ENCODE assay signal across 11 mouse cellular contexts in the genomic region with DNA sequence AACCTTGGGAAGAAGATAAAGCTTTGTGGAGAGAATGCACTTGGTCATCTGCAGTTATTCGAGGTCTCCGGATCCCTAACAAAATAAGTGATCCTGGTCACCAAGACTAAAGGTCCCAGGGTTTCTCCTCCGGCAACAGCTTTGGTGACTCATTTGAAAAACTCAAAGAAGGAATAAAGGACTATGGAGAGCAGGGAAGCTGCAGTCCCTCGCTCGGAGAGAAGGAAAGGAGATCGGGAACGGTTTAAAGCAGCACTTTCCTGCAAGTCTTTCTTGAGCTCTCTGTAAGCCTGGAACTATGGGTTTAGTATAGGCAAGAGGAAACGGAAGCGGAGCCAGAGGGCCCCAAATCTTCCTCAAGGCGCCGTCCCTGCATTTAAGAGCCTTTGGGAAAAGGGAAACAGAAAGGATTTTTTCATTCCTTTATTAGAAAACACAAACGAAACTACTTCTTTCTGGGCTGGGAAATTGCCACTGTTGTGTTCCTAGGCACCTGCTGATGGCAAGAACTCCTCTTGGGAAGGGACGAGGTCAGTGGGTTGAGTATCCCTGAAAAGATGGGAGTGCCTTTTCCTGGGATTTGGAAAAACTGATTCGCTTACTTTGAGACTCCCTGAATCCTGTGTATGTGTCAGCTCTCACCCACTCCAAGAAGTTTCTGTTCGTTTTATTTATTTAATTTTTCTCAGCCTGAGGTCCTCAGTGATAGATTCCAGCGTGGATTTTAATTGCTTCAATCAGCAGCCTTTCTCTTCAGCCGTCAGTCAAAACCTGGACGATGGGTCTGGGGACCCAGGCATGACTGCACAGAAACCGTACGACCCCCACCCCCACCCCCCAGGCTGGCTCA. TPM values are rescaled to one million over a fixed set of nuclear protein-coding genes. Genes with fewer than 3 reads are reported as not detected.
DNase-seq lines count a peak whose midpoint lies in the region; ATAC-seq lines count a peak whose summit lies in the region.
"Had no signal": no experiment of that assay in that cellular context is flagged by ENCODE, and none has a peak within 500 bp of the region (broad histone marks: within the 10 kb centered on the region; RNA-seq: fewer than 3 reads in every experiment).

No protein-coding gene starts in this region.

- peak overlapping the region; percentile 67 for H3K4me2 ChIP-seq in heart, embryonic 11.5 days
- H3K4me2 ChIP-seq in hindbrain, embryonic 16.5 days (ENCODE audit: low read length), result peak overlapping the region; percentile 84
- H3K4me2 ChIP-seq in stomach, embryonic 14.5 days (replicated peaks; ENCODE audit: low read depth, low read length), result no peak overlapping the region; the same call in 1 of the 2 replicates

- H3K9ac ChIP-seq in heart, embryonic 11.5 days (ENCODE audit: low read depth, low read length), result no peak overlapping the region
- peak overlapping the region; percentile 72 for H3K9ac ChIP-seq in hindbrain, embryonic 16.5 days (ENCODE audit: low read depth, low read length)
- no peak overlapping the region for H3K9ac ChIP-seq in stomach, embryonic 14.5 days (replicated peaks; ENCODE audit: low read depth, low read length)

- no peak for ATAC-seq in heart, embryonic 11.5 days (replicated peaks; ENCODE audit: insufficient number of reproducible peaks, low FRiP score, low TSS enrichment)
- no peak for ATAC-seq in megakaryocyte, adult 5-6 weeks (ENCODE audit: poor library complexity, severe bottlenecking)
- ATAC-seq in hindbrain, embryonic 16.5 days, result peak; percentile 61
- ATAC-seq in stomach, embryonic 14.5 days (ENCODE audit: insufficient number of reproducible peaks, insufficient read depth, low FRiP score, low read depth), result no peak

- no peak for DNase-seq in heart, adult 8-10 months (ENCODE audit: low spot score)
- no peak for DNase-seq in adrenal gland, adult 2 months
- no peak for DNase-seq in testis, postnatal 14 days (ENCODE audit: low spot score)

- no peak overlapping the region for H3K27ac ChIP-seq in heart, embryonic 11.5 days (ENCODE audit: low read depth, low read length)
- H3K27ac ChIP-seq in hindbrain, embryonic 16.5 days (ENCODE audit: low read depth, low read length), result peak overlapping the region; percentile 94
- no peak overlapping the region for H3K27ac ChIP-seq in stomach, embryonic 14.5 days (ENCODE audit: low read length)

- H3K4me3 ChIP-seq in heart, embryonic 11.5 days (ENCODE audit: low read depth, low read length), result no peak overlapping the region
- H3K4me3 ChIP-seq in megakaryocyte, embryonic 14.5 days (replicated peaks), result peak overlapping the region; percentile 35
- H3K4me3 ChIP-seq in hindbrain, embryonic 16.5 days (ENCODE audit: low read length), result peak overlapping the region; percentile 56
- H3K4me3 ChIP-seq in stomach, embryonic 14.5 days (ENCODE audit: low read depth, low read length), result 0 out of 2 replicates have a peak overlapping the region, but pooled peaks have one; percentile 31

- H3K36me3 ChIP-seq in heart, embryonic 11.5 days (ENCODE audit: control insufficient read depth, insufficient read depth, low read length), result no peaks in the 10 kb centered on the region
- no peaks in the 10 kb centered on the region for H3K36me3 ChIP-seq in megakaryocyte, embryonic 14.5 days (replicated peaks; ENCODE audit: low read length)
- no peaks in the 10 kb centered on the region for H3K36me3 ChIP-seq in hindbrain, embryonic 16.5 days (ENCODE audit: control insufficient read depth, insufficient read depth, low read length)
- no peaks in the 10 kb centered on the region for H3K36me3 ChIP-seq in stomach, embryonic 14.5 days (ENCODE audit: control insufficient read depth, insufficient read depth, low read length)

- H3K9me3 ChIP-seq in heart, embryonic 11.5 days (replicated peaks; ENCODE audit: control insufficient read depth, low read length), result no peaks in the 10 kb centered on the region
- H3K9me3 ChIP-seq in megakaryocyte, embryonic 14.5 days, result peaks cover 15% of the 10 kb centered on the region; the same call in 1 of the 2 replicates
- no peaks in the 10 kb centered on the region for H3K9me3 ChIP-seq in hindbrain, embryonic 16.5 days (ENCODE audit: control insufficient read depth, low read length)
- no peaks in the 10 kb centered on the region for H3K9me3 ChIP-seq in stomach, embryonic 14.5 days (ENCODE audit: control insufficient read depth, low read depth, low read length)

- H3K27me3 ChIP-seq in heart, embryonic 11.5 days (ENCODE audit: control insufficient read depth, insufficient read depth, low read length), result peaks cover 83% of the 10 kb centered on the region
- peaks cover 86% of the 10 kb centered on the region for H3K27me3 ChIP-seq in megakaryocyte, embryonic 14.5 days (replicated peaks)
- peaks cover 3% of the 10 kb centered on the region for H3K27me3 ChIP-seq in hindbrain, embryonic 16.5 days (replicated peaks; ENCODE audit: control insufficient read depth, insufficient read depth, low read length)
- H3K27me3 ChIP-seq in stomach, embryonic 14.5 days (ENCODE audit: control insufficient read depth, insufficient read depth, low read length), result peaks cover 71% of the 10 kb centered on the region

- WGBS in heart, embryonic 11.5 days (ENCODE audit: insufficient replicate concordance), result 2% methylated on average over 20 of the region's 20 CpGs
- 4% methylated on average over 20 of the region's 20 CpGs for WGBS in hindbrain, embryonic 16.5 days
- WGBS in stomach, embryonic 14.5 days, result 4% methylated on average over 20 of the region's 20 CpGs

- H3K4me1 ChIP-seq in heart, embryonic 11.5 days (ENCODE audit: control insufficient read depth, insufficient read depth, low read length), result peaks cover 13% of the 10 kb centered on the region; the same call in 1 of the 2 replicates
- H3K4me1 ChIP-seq in megakaryocyte, embryonic 14.5 days, result peaks cover 29% of the 10 kb centered on the region
- H3K4me1 ChIP-seq in hindbrain, embryonic 16.5 days (ENCODE audit: control insufficient read depth, insufficient read depth, low read depth, low read length), result peaks cover 22% of the 10 kb centered on the region
- H3K4me1 ChIP-seq in stomach, embryonic 14.5 days (ENCODE audit: control insufficient read depth, insufficient read depth, low read length), result peaks cover 7% of the 10 kb centered on the region; the same call in 1 of the 2 replicates

RNA-seq across cellular contexts. Expression of gene Gad2, which starts 0.8 kb away (rescaled TPM):
- 0.03 and 0.07 TPM in 2 replicates for polyA plus RNA-seq in heart, embryonic 11.5 days (2014; fragmentation: Nextera tagmentation; extraction: Ambion mirVana)
- not detected for total RNA-seq in heart, adult 8-10 months (2022)
- not detected in 2 replicates for polyA plus RNA-seq in megakaryocyte, embryonic 14.5 days (2012; ENCODE audit: insufficient read depth, low replicate concordance)
- not detected in 2 replicates for total RNA-seq in megakaryocyte, adult 5-6 weeks (2015)
- total RNA-seq in megakaryocyte, adult 5-6 weeks (2017), result not detected in 2 replicates
- polyA plus RNA-seq in hindbrain, embryonic 16.5 days (2015; fragmentation: Nextera tagmentation; extraction: Ambion mirVana), result 41.1 and 42.3 TPM in 2 replicates
- polyA plus RNA-seq in stomach, embryonic 14.5 days (2014; fragmentation: Nextera tagmentation; extraction: Ambion mirVana), result 0.41 TPM in 1 of 2 replicates, not detected in the other
- not detected for total RNA-seq in adrenal gland, adult 2 months (2021)
- not detected in 2 replicates for polyA plus RNA-seq in adrenal gland, adult 2 months (2012; rRNA removed)
- polyA plus RNA-seq: activated CD4-positive, CD25-positive, alpha-beta regulatory T cell, adult 4 months; C2C12; liver, adult 2 months had no signal

Comparison
In these comparisons a context has a peak if more than half of its experiments do, and no peak if none do; other contexts are left out.
1. RNA of gene Gad2, which starts 0.8 kb away (polyA plus RNA-seq): 41.1 to 42.3 TPM in hindbrain, embryonic 16.5 days; 0.03 to 0.07 TPM in heart, embryonic 11.5 days, 0.41 TPM in stomach, embryonic 14.5 days, not detected in megakaryocyte, embryonic 14.5 days and not detected in adrenal gland, adult 2 months; every median in the first group is over 10 times any median in the second.